11 mouse cellular contexts compared by ENCODE assay signal in genomic region chr6:35598406-35599185, GRCm38 (mm10). TPM values are rescaled to one million over a fixed set of nuclear protein-coding genes. Genes with fewer than 3 reads are reported as not detected.
DNase-seq lines count a peak whose midpoint lies in the region; ATAC-seq and TF ChIP-seq lines count a peak whose summit lies in the region.
"Had no signal": no experiment of that assay in that cellular context is flagged by ENCODE, and none has a peak within 500 bp of the region (broad histone marks: within the 10 kb centered on the region; RNA-seq: fewer than 3 reads in every experiment).

No protein-coding gene starts in this region.

- DNase-seq in forebrain, embryonic 14.5 days (ENCODE audit: low spot score), result peak; percentile 59
- DNase-seq in forebrain, embryonic 10.5 days (ENCODE audit: extremely low spot score, low spot score), result no peak
- DNase-seq in layer of hippocampus, adult 9-10 months (ENCODE audit: low spot score), result peak; percentile 25
- peak; percentile 81 to 84 for DNase-seq in left cerebral cortex, postnatal 36 days (ENCODE audit: low spot score in 2 of 2)
- DNase-seq in urinary bladder, postnatal 14 days (ENCODE audit: low spot score), result no peak
- DNase-seq in kidney, adult 18-20 months, result no peak
- DNase-seq: cerebellum, postnatal 14 days; liver had no signal

- H3K4me3 ChIP-seq in forebrain, embryonic 14.5 days (ENCODE audit: low read depth, low read length), result no peak overlapping the region
- H3K4me3 ChIP-seq in forebrain, embryonic 10.5 days, result no peak overlapping the region
- H3K4me3 ChIP-seq in cortical plate, adult 2 months (ENCODE audit: insufficient read depth, low read length), result no peak overlapping the region

- peak; percentile 61; the same call in 1 of the 2 replicates for ATAC-seq in forebrain, embryonic 14.5 days
- no peak for ATAC-seq in monocyte, adult 5-6 weeks (replicated peaks; ENCODE audit: insufficient number of reproducible peaks, low FRiP score, low TSS enrichment, poor library complexity, severe bottlenecking)

- TF ChIP-seq CTCF in cortical plate, adult 2 months (IDR thresholded peaks at IDR 0.05; ENCODE audit: extremely low read depth, insufficient read depth, low read length), result no peak

- peak overlapping the region; percentile 39; the same call in 1 of the 2 replicates for H3K27ac ChIP-seq in forebrain, embryonic 14.5 days (ENCODE audit: low read depth, low read length)
- H3K27ac ChIP-seq in forebrain, embryonic 10.5 days, result no peak overlapping the region
- H3K27ac ChIP-seq in cortical plate, adult 2 months (ENCODE audit: insufficient read depth, low read length), result peak overlapping the region; percentile 40; the same call in 1 of the 2 replicates
- H3K27ac ChIP-seq: macrophage had no signal

- no peaks in the 10 kb centered on the region for H3K9me3 ChIP-seq in forebrain, embryonic 14.5 days (replicated peaks; ENCODE audit: control insufficient read depth, low read length)
- no peaks in the 10 kb centered on the region for H3K9me3 ChIP-seq in forebrain, embryonic 10.5 days

- no peaks in the 10 kb centered on the region for H3K27me3 ChIP-seq in forebrain, embryonic 14.5 days (replicated peaks; ENCODE audit: control insufficient read depth, insufficient read depth, low read length)
- no peaks in the 10 kb centered on the region for H3K27me3 ChIP-seq in forebrain, embryonic 10.5 days (ENCODE audit: poor library complexity, severe bottlenecking)

- no peaks in the 10 kb centered on the region for H3K4me1 ChIP-seq in forebrain, embryonic 14.5 days (ENCODE audit: control insufficient read depth, insufficient read depth, low read length)
- H3K4me1 ChIP-seq in forebrain, embryonic 10.5 days, result no peaks in the 10 kb centered on the region
- H3K4me1 ChIP-seq in cortical plate, adult 2 months (ENCODE audit: control insufficient read depth, insufficient read depth, low read length), result no peaks in the 10 kb centered on the region

- intact Hi-C loops in left cerebral cortex, postnatal 36 days (cut with DNase I), result loop anchor here (10.0 kb wide), 2 partner anchors 616 to 1236 kb away; no protein-coding TSS in a partner anchor

- no peaks in the 10 kb centered on the region for H3K36me3 ChIP-seq in forebrain, embryonic 14.5 days (ENCODE audit: control insufficient read depth, insufficient read depth, low read length)
- H3K36me3 ChIP-seq in forebrain, embryonic 10.5 days (replicated peaks), result no peaks in the 10 kb centered on the region

- no peak overlapping the region for H3K9ac ChIP-seq in forebrain, embryonic 14.5 days (ENCODE audit: low read length)

- 44% methylated on average over 12 of the region's 12 CpGs for WGBS in forebrain, embryonic 14.5 days
- 84% methylated on average over 12 of the region's 12 CpGs for WGBS in forebrain, embryonic 10.5 days

- TF ChIP-seq POLR2A in cortical plate, adult 2 months (IDR thresholded peaks at IDR 0.05; ENCODE audit: extremely low read depth, insufficient read depth, low read length), result no peak

- H3K4me2 ChIP-seq in forebrain, embryonic 14.5 days (ENCODE audit: low read length), result no peak overlapping the region

RNA-seq across cellular contexts. Expression of gene Mtpn, which starts 58.9 kb away (rescaled TPM):
- polyA plus RNA-seq in forebrain, embryonic 14.5 days (2014; fragmentation: Nextera tagmentation; extraction: Ambion mirVana), result 105 and 147 TPM in 2 replicates
- 153 and 157 TPM in 2 replicates for polyA plus RNA-seq in forebrain, embryonic 10.5 days (2016; fragmentation: Nextera tagmentation; extraction: Ambion mirVana)
- 148 and 151 TPM in 2 replicates for polyA plus RNA-seq in cortical plate, adult 2 months (2012; rRNA removed)
- 100 to 1,000 TPM; 276 to 317 TPM for total RNA-seq in left cerebral cortex, postnatal 36 days (2021)
- 188 to 223 TPM (median 212 TPM) in 3 replicates for total RNA-seq in monocyte, adult 5-6 weeks (2017)

Comparison
In these comparisons a context has a peak if more than half of its experiments do, and no peak if none do; other contexts are left out.
1. DNase-seq: peak in forebrain, embryonic 14.5 days (single experiment), layer of hippocampus, adult 9-10 months (single experiment) and left cerebral cortex, postnatal 36 days (2 of 2); none in forebrain, embryonic 10.5 days (single experiment), urinary bladder, postnatal 14 days (single experiment) and kidney, adult 18-20 months (single experiment).